Mouse (Mus musculus) lung, adult 2 months (tissue): ENCODE measurements around the gene Pkhd1.

ENCODE experiments used
- CTCF ChIP-seq: fragments of 200-500 bp; IDR thresholded peaks from 2 replicates; pipeline ENCODE4 v1.5.1; 2011; ENCODE audit warnings: mild to moderate bottlenecking, low read length, control low read depth; ENCODE audit not compliant: insufficient read depth
- POLR2A ChIP-seq: fragments of 200-500 bp; IDR thresholded peaks from 2 replicates; pipeline ENCODE4 v1.6.1; 2011; ENCODE audit warnings: low read depth, mild to moderate bottlenecking, control low read depth, low read length, borderline replicate concordance; ENCODE audit errors: extremely low read depth

DNA sequence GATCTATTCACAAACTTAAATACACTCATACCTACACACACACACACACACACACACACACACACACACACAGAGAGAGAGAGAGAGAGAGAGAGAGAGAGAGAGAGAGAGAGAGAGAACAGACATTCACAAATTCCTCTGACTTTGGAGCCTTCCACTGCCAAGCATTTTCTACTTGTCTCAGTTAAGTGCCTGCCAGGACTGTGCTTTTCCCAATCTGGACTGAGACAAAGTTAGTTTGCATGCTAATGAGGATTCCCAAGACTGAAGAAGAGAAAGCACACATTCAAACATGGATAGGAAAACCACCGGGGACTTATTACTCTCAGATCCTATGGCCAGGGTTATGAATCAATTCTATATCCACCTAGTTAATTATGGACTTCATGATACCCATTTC, 118.9 kb downstream of the Pkhd1 start:
- no peak for TF ChIP-seq CTCF
- TF ChIP-seq POLR2A: no peak
